Mouse (Mus musculus) MEL (cell line): ENCODE measurements at regions not wholly inside any gene's neighbourhood (a gene's known extent, or its start where the extent isn't known, plus 50 kb on each side); places are given as distances from the start of the nearest gene placed in this dataset.

Source experiments
- DNase-seq: peaks from one replicate; pipeline ENCODE4 v3.0.0; 2011; ENCODE audit warnings: low read depth, low spot score
- H3K27ac ChIP-seq: 2 replicates; pipeline ENCODE4 v1.5.1; 2012; ENCODE audit warnings: low read depth, mild to moderate bottlenecking, control low read depth, low read length, moderate library complexity; ENCODE audit not compliant: control insufficient read depth
- H3K27me3 ChIP-seq, 2 experiments: fragments of 150-350 bp in 1 of 2; sonication (generic) in 1 of 2; 2 replicates each; pipeline ENCODE4 v1.6.1; 2012; ENCODE audit warnings: low read length in 2 of 2, mild to moderate bottlenecking in 2 of 2, improper control_type of control experiment in 1 of 2, moderate library complexity in 1 of 2; ENCODE audit not compliant: insufficient read depth in 2 of 2, control insufficient read depth in 1 of 2
- H3K36me3 ChIP-seq, 2 experiments: 2 replicates each; pipeline ENCODE4 v1.6.1; 2012 to 2014; ENCODE audit warnings: low read length in 2 of 2, improper control_type of control experiment in 1 of 2, inconsistent platforms in 1 of 2, mild to moderate bottlenecking in 1 of 2; ENCODE audit not compliant: insufficient read depth in 2 of 2, control insufficient read depth in 1 of 2
- H3K4me1 ChIP-seq, 2 experiments: fragments of 150-350 bp in 1 of 2; sonication (generic) in 1 of 2; 2 replicates each; pipeline ENCODE4 v1.6.1; 2012; ENCODE audit warnings: low read length in 2 of 2, improper control_type of control experiment in 1 of 2, mild to moderate bottlenecking in 1 of 2; ENCODE audit not compliant: insufficient read depth in 2 of 2, control insufficient read depth in 1 of 2
- H3K4me3 ChIP-seq, 2 experiments: fragments of 150-350 bp in 1 of 2; sonication (generic) in 1 of 2; 2 replicates each; pipeline ENCODE4 v1.5.1; 2012; ENCODE audit warnings: low read depth in 2 of 2, low read length in 2 of 2, mild to moderate bottlenecking in 2 of 2, moderate library complexity in 2 of 2, control low read depth in 1 of 2, improper control_type of control experiment in 1 of 2; ENCODE audit not compliant: control insufficient read depth in 1 of 2, insufficient read depth in 1 of 2
- H3K79me2 ChIP-seq: 2 replicates; pipeline ENCODE4 v1.6.1; 2012; ENCODE audit warnings: mild to moderate bottlenecking, low read length, moderate library complexity; ENCODE audit not compliant: control insufficient read depth, poor library complexity, insufficient read depth
- H3K9ac ChIP-seq: 2 replicates; pipeline ENCODE4 v1.6.1; 2012; ENCODE audit warnings: low read depth, mild to moderate bottlenecking, control low read depth, low read length, moderate library complexity; ENCODE audit not compliant: control insufficient read depth, poor library complexity, severe bottlenecking
- H3K9me3 ChIP-seq: fragments of 150-350 bp; sonication (generic); replicated peaks from 2 replicates; pipeline ENCODE4 v1.6.1; 2012; ENCODE audit warnings: mild to moderate bottlenecking, low read length, improper control_type of control experiment, moderate library complexity; ENCODE audit not compliant: insufficient read depth
- CTCF ChIP-seq, 3 experiments: IDR thresholded peaks in 2 of 3; conservative IDR thresholded peaks in 1 of 3; 2 replicates each; pipeline ENCODE4 v1.5.1; 2011 to 2012; ENCODE audit warnings: low read length in 3 of 3, low read depth in 2 of 3, mild to moderate bottlenecking in 2 of 3, improper control_type of control experiment in 1 of 3, inconsistent platforms in 1 of 3, mixed read lengths in 1 of 3, moderate library complexity in 1 of 3; ENCODE audit not compliant: control insufficient read depth in 1 of 3, insufficient read depth in 1 of 3, poor library complexity in 1 of 3, severe bottlenecking in 1 of 3
- E2F4 ChIP-seq: IDR thresholded peaks from 2 replicates; pipeline ENCODE4 v1.6.1; 2011; ENCODE audit warnings: low read depth, low read length, improper control_type of control experiment, borderline replicate concordance
- ELF1 ChIP-seq: IDR thresholded peaks from 2 replicates; pipeline ENCODE4 v1.6.1; 2014; ENCODE audit warnings: low read depth, mild to moderate bottlenecking, inconsistent platforms, low read length, improper control_type of control experiment, moderate library complexity
- GATA1 ChIP-seq: IDR thresholded peaks from 2 replicates; pipeline ENCODE4 v1.6.1; 2011; ENCODE audit warnings: low read depth, low read length, improper control_type of control experiment
- JUND ChIP-seq: IDR thresholded peaks from 2 replicates; pipeline ENCODE4 v1.6.1; 2011; ENCODE audit warnings: low read depth, mild to moderate bottlenecking, improper control_type of control experiment, low read length
- KAT2A ChIP-seq: conservative IDR thresholded peaks from 2 replicates; pipeline ENCODE4 v1.6.1; 2012; ENCODE audit warnings: low read depth, low read length, improper control_type of control experiment, inconsistent platforms
- MAFK ChIP-seq: IDR thresholded peaks from 2 replicates; pipeline ENCODE4 v1.6.1; 2011; ENCODE audit warnings: low read depth, mild to moderate bottlenecking, low read length, improper control_type of control experiment, borderline replicate concordance
- MAX ChIP-seq: IDR thresholded peaks from 2 replicates; pipeline ENCODE4 v1.6.1; 2011; ENCODE audit warnings: low read length, improper control_type of control experiment
- MEF2A ChIP-seq: IDR thresholded peaks from 2 replicates; pipeline ENCODE4 v1.6.1; 2014; ENCODE audit warnings: low read depth, mild to moderate bottlenecking, inconsistent platforms, low read length, improper control_type of control experiment; ENCODE audit not compliant: poor library complexity, insufficient replicate concordance, severe bottlenecking; ENCODE audit errors: extremely low read depth
- MXI1 ChIP-seq: IDR thresholded peaks from 2 replicates; pipeline ENCODE4 v1.6.1; 2011; ENCODE audit warnings: mild to moderate bottlenecking, low read depth, low read length, improper control_type of control experiment
- MYB ChIP-seq: IDR thresholded peaks from 2 replicates; pipeline ENCODE4 v1.6.1; 2011; ENCODE audit warnings: mild to moderate bottlenecking, low read depth, low read length, improper control_type of control experiment
- MYC ChIP-seq: IDR thresholded peaks from 2 replicates; pipeline ENCODE4 v1.6.1; 2011; ENCODE audit warnings: low read depth, mild to moderate bottlenecking, low read length, improper control_type of control experiment, moderate library complexity
- NELFE ChIP-seq: IDR thresholded peaks from 2 replicates; pipeline ENCODE4 v1.6.1; 2011; ENCODE audit warnings: low read depth, low read length, improper control_type of control experiment
- NRF1 ChIP-seq: IDR thresholded peaks from 2 replicates; pipeline ENCODE4 v1.6.1; 2014; ENCODE audit warnings: low read depth, mild to moderate bottlenecking, inconsistent platforms, low read length, improper control_type of control experiment, moderate library complexity; ENCODE audit not compliant: poor library complexity, insufficient read depth, severe bottlenecking
- POLR2A ChIP-seq, 2 experiments: IDR thresholded peaks; 2 replicates each; pipeline ENCODE4 v1.6.1; 2011 to 2012; ENCODE audit warnings: low read length in 2 of 2, mild to moderate bottlenecking in 2 of 2, control low read depth in 1 of 2, improper control_type of control experiment in 1 of 2, low read depth in 1 of 2, moderate library complexity in 1 of 2; ENCODE audit not compliant: control insufficient read depth in 1 of 2, insufficient read depth in 1 of 2, poor library complexity in 1 of 2
- POLR2AphosphoS5 ChIP-seq: IDR thresholded peaks from 2 replicates; pipeline ENCODE4 v1.6.1; 2012; ENCODE audit warnings: low read depth, borderline replicate concordance, mild to moderate bottlenecking, inconsistent platforms, low read length, moderate library complexity, mixed read lengths
- RAD21 ChIP-seq: IDR thresholded peaks from 2 replicates; pipeline ENCODE4 v1.6.1; 2011; ENCODE audit warnings: mild to moderate bottlenecking, low read depth, low read length, improper control_type of control experiment
- RCOR1 ChIP-seq: IDR thresholded peaks from 2 replicates; pipeline ENCODE4 v1.6.1; 2012; ENCODE audit warnings: low read depth, mild to moderate bottlenecking, inconsistent platforms, low read length, improper control_type of control experiment
- SMC3 ChIP-seq: IDR thresholded peaks from 2 replicates; pipeline ENCODE4 v1.6.1; 2011; ENCODE audit warnings: low read depth, low read length, improper control_type of control experiment
- TAL1 ChIP-seq: IDR thresholded peaks from 2 replicates; pipeline ENCODE4 v1.6.1; 2012; ENCODE audit warnings: mild to moderate bottlenecking, inconsistent platforms, low read length, moderate library complexity, mixed read lengths
- TBP ChIP-seq: IDR thresholded peaks from 2 replicates; pipeline ENCODE4 v1.8.0; 2011; ENCODE audit warnings: low read depth, low read length, improper control_type of control experiment
- TCF12 ChIP-seq: IDR thresholded peaks from 2 replicates; pipeline ENCODE4 v1.6.1; 2014; ENCODE audit warnings: low read depth, mild to moderate bottlenecking, inconsistent platforms, low read length, improper control_type of control experiment, moderate library complexity
- UBTF ChIP-seq: IDR thresholded peaks from 2 replicates; pipeline ENCODE4 v1.6.1; 2012; ENCODE audit warnings: low read depth, mild to moderate bottlenecking, inconsistent platforms, low read length, improper control_type of control experiment, moderate library complexity, borderline replicate concordance; ENCODE audit not compliant: insufficient read depth
- USF1 ChIP-seq: IDR thresholded peaks from 2 replicates; pipeline ENCODE4 v1.6.1; 2014; ENCODE audit warnings: low read depth, mild to moderate bottlenecking, inconsistent platforms, low read length, improper control_type of control experiment, moderate library complexity
- USF2 ChIP-seq, 2 experiments: IDR thresholded peaks; 2 replicates each; pipeline ENCODE4 v1.6.1; 2011 to 2012; ENCODE audit warnings: improper control_type of control experiment in 2 of 2, low read length in 2 of 2, borderline replicate concordance in 1 of 2, inconsistent platforms in 1 of 2, low read depth in 1 of 2, mild to moderate bottlenecking in 1 of 2; ENCODE audit not compliant: insufficient read depth in 1 of 2
- ZMIZ1 ChIP-seq: IDR thresholded peaks from 2 replicates; pipeline ENCODE4 v1.6.1; 2012; ENCODE audit warnings: low read depth, mild to moderate bottlenecking, inconsistent platforms, low read length, improper control_type of control experiment, moderate library complexity
- ZNF384 ChIP-seq: IDR thresholded peaks from 2 replicates; pipeline ENCODE4 v1.6.1; 2012; ENCODE audit warnings: low read depth, mild to moderate bottlenecking, inconsistent platforms, low read length, improper control_type of control experiment

- DNase-seq, result no peak
- Histone ChIP-seq H3K27me3 (no peaks in the 10 kb centered on the region), H3K4me1 (no peaks in the 10 kb centered on the region), H3K9ac (no peak overlapping the region), H3K79me2 (no peaks in the 10 kb centered on the region), H3K9me3 (no peaks in the 10 kb centered on the region), H3K27ac (no peak overlapping the region), H3K4me3 (no peak overlapping the region), H3K36me3 (no peaks in the 10 kb centered on the region)
- TF ChIP-seq RCOR1, result no peak
- no peak for TF ChIP-seq MEF2A
- no peak for TF ChIP-seq ZMIZ1
- no peak for TF ChIP-seq GATA1
- no peak for TF ChIP-seq ELF1
- no peak for TF ChIP-seq MYB
- TF ChIP-seq POLR2A (IDR thresholded peaks at IDR 0.05; ENCODE audit: control insufficient read depth in 1 of 2, insufficient read depth in 1 of 2, low read depth in 1 of 2, low read length in 2 of 2, poor library complexity in 1 of 2), result no peak
- TF ChIP-seq MAFK, result no peak
- TF ChIP-seq MYC, result no peak
- TF ChIP-seq NELFE, result no peak
- no peak for TF ChIP-seq SMC3
These were observed 165.5 kb upstream of the Tut7 start for GRCm38 (mm10) chr13:59988393-59988965.

GRCm38 (mm10) chr13:59976425-59976824 lies 153.5 kb upstream of the Tut7 start:
- Histone ChIP-seq H3K4me3 (no peak overlapping the region), H3K27ac (no peak overlapping the region), H3K79me2 (no peaks in the 10 kb centered on the region), H3K9me3 (no peaks in the 10 kb centered on the region), H3K27me3 (no peaks in the 10 kb centered on the region), H3K4me1 (no peaks in the 10 kb centered on the region), H3K36me3 (no peaks in the 10 kb centered on the region), H3K9ac (no peak overlapping the region)
- TF ChIP-seq UBTF (no peak), TCF12 (no peak), TAL1 (no peak), CTCF (IDR thresholded peaks at IDR 0.05 in 2 of 3, conservative IDR thresholded peaks at IDR 0.05 in 1 of 3; ENCODE audit: control insufficient read depth in 1 of 3, insufficient read depth in 1 of 3, low read depth in 2 of 3, low read length in 3 of 3, poor library complexity in 1 of 3, severe bottlenecking in 1 of 3) (no peak), MXI1 (no peak), POLR2AphosphoS5 (no peak), MAX (no peak), TBP (no peak), NRF1 (no peak), RAD21 (no peak), ZNF384 (no peak), POLR2A (IDR thresholded peaks at IDR 0.05; ENCODE audit: control insufficient read depth in 1 of 2, insufficient read depth in 1 of 2, low read depth in 1 of 2, low read length in 2 of 2, poor library complexity in 1 of 2) (no peak), E2F4 (no peak), USF2 (IDR thresholded peaks at IDR 0.05; ENCODE audit: borderline replicate concordance in 1 of 2, insufficient read depth in 1 of 2, low read depth in 1 of 2, low read length in 2 of 2) (no peak), KAT2A (no peak), JUND (no peak), USF1 (no peak)
- no peak for DNase-seq
